Mouse (Mus musculus) midbrain, embryonic 16.5 days (tissue): ENCODE results near the gene Ilkap. TPM values are rescaled to one million over a fixed set of nuclear protein-coding genes. Genes with fewer than 3 reads are reported as not detected.

Experiments used
- ATAC-seq: fragments of 200-750 bp; cut with Nextera tagmentation; 2 replicates; pipeline ENCODE4 v1.8.0; 2017; ENCODE audit warnings: moderate TSS enrichment
- H3K27ac ChIP-seq: fragments of 300-500 bp; sonication (generic); 2 replicates; pipeline ENCODE4 v1.5.1; 2014; ENCODE audit warnings: mild to moderate bottlenecking, low read length, mixed read lengths
- H3K27me3 ChIP-seq: fragments of 300-500 bp; sonication (generic); 2 replicates; pipeline ENCODE4 v1.6.1; 2014; ENCODE audit warnings: low read depth, low read length, mixed read lengths; ENCODE audit not compliant: control insufficient read depth, insufficient read depth
- H3K36me3 ChIP-seq: fragments of 300-500 bp; sonication (generic); 2 replicates; pipeline ENCODE4 v1.6.1; 2014; ENCODE audit warnings: mild to moderate bottlenecking, low read length, moderate library complexity, mixed read lengths; ENCODE audit not compliant: control insufficient read depth, insufficient read depth
- H3K4me1 ChIP-seq: fragments of 300-500 bp; sonication (generic); 2 replicates; pipeline ENCODE4 v1.6.1; 2014; ENCODE audit warnings: mild to moderate bottlenecking, low read length, mixed read lengths; ENCODE audit not compliant: control insufficient read depth, insufficient read depth
- H3K4me2 ChIP-seq: fragments of 300-500 bp; sonication (generic); 2 replicates; pipeline ENCODE4 v1.6.1; 2014; ENCODE audit warnings: mild to moderate bottlenecking, low read length, mixed read lengths
- H3K4me3 ChIP-seq: fragments of 300-500 bp; sonication (generic); 2 replicates; pipeline ENCODE4 v1.5.1; 2014; ENCODE audit warnings: low read depth, mild to moderate bottlenecking, low read length, moderate library complexity, mixed read lengths
- H3K9ac ChIP-seq: fragments of 300-500 bp; sonication (generic); 2 replicates; pipeline ENCODE4 v1.6.1; 2014; ENCODE audit warnings: low read depth, low read length, mixed read lengths
- H3K9me3 ChIP-seq: fragments of 300-500 bp; sonication (generic); replicated peaks from 2 replicates; pipeline ENCODE4 v1.6.1; 2014; ENCODE audit warnings: mild to moderate bottlenecking, low read length, mixed read lengths; ENCODE audit not compliant: control insufficient read depth, poor library complexity, severe bottlenecking
- WGBS: fragments of 180-500 bp; shearing (Covaris S2); extraction: QIAGEN DNeasy Blood & Tissue Kit; methylation state at CpG from one replicate; pipeline ENCODE4 v1.1.7; 2014; 5-methylcytosine and 5-hydroxymethylcytosine counted together
- polyA plus RNA-seq: library from polyadenylated mRNA; unstranded; fragments of >200 nt; fragmentation: Nextera tagmentation; extraction: Ambion mirVana; gene quantifications from 2 replicates; pipeline ENCODE4 v1.2.1, GENCODE M21; 2015

The Ilkap gene
- polyA plus RNA-seq, 1 experiment from 2014 or later = 141 TPM

- Histone ChIP-seq H3K4me2 (no peak overlapping the region), H3K4me1 (no peaks in the 10 kb centered on the region), H3K27ac (no peak overlapping the region), H3K27me3 (no peaks in the 10 kb centered on the region), H3K9me3 (no peaks in the 10 kb centered on the region), H3K36me3 (no peaks in the 10 kb centered on the region), H3K4me3 (no peak overlapping the region), H3K9ac (no peak overlapping the region)
- 92% methylated on average over 2 of the region's 2 CpGs for WGBS
- ATAC-seq = no peak
Observed at GRCm38 (mm10) chr1:91352277-91352676, 46.3 kb downstream of the Ilkap start.

GRCm38 (mm10) chr1:91351249-91351648 lies 47.4 kb downstream of the Ilkap start:
- peaks cover 4% of the 10 kb centered on the region for H3K27me3 ChIP-seq
- H3K36me3 ChIP-seq = no peaks in the 10 kb centered on the region
- no peak overlapping the region for H3K9ac ChIP-seq
- no peaks in the 10 kb centered on the region for H3K9me3 ChIP-seq
- no peak overlapping the region for H3K4me3 ChIP-seq
- WGBS = 76% methylated on average over 3 of the region's 3 CpGs
- no peak for ATAC-seq
- no peaks in the 10 kb centered on the region for H3K4me1 ChIP-seq
- no peak overlapping the region for H3K4me2 ChIP-seq
- no peak overlapping the region for H3K27ac ChIP-seq

GRCm38 (mm10) chr1:91350841-91351240 lies 47.8 kb downstream of the Ilkap start, which contains the start of gene Klhl30:
Gene Klhl30, plus strand, starts transcription at chr1:91351016.
- no peak within 1 kb of the TSS for H3K4me2 ChIP-seq
- no peak within 1 kb of the TSS for H3K4me3 ChIP-seq
- ATAC-seq = no peak
- H3K9ac ChIP-seq = no peak within 1 kb of the TSS
- no peaks in the 10 kb centered on the region for H3K9me3 ChIP-seq
- H3K27me3 ChIP-seq = peaks cover 8% of the 10 kb centered on the region
- H3K36me3 ChIP-seq = no peaks in the 10 kb centered on the region
- no peak within 1 kb of the TSS for H3K27ac ChIP-seq
- H3K4me1 ChIP-seq = no peaks in the 10 kb centered on the region
- 63% methylated on average over 4 of the region's 4 CpGs for WGBS

- ATAC-seq = peak; percentile 66
- H3K9me3 ChIP-seq = no peaks in the 10 kb centered on the region
- H3K4me2 ChIP-seq = no peak overlapping the region
- peaks cover 40% of the 10 kb centered on the region for H3K27me3 ChIP-seq
- H3K9ac ChIP-seq = no peak overlapping the region
- no peak overlapping the region for H3K27ac ChIP-seq
- H3K4me1 ChIP-seq = peaks cover 6% of the 10 kb centered on the region; the same call in 1 of the 2 replicates
- H3K36me3 ChIP-seq = no peaks in the 10 kb centered on the region
- H3K4me3 ChIP-seq = no peak overlapping the region
- 36% methylated on average over 3 of the region's 3 CpGs for WGBS
Observed at GRCm38 (mm10) chr1:91346892-91347291, 51.7 kb downstream of the Ilkap start.

- Histone ChIP-seq H3K4me1 (peaks cover 6% of the 10 kb centered on the region; the same call in 1 of the 2 replicates), H3K4me2 (peak overlapping the region; percentile 79), H3K27me3 (peaks cover 40% of the 10 kb centered on the region), H3K9me3 (no peaks in the 10 kb centered on the region), H3K9ac (peak overlapping the region; percentile 41; the same call in 1 of the 2 replicates), H3K36me3 (no peaks in the 10 kb centered on the region), H3K27ac (no peak overlapping the region), H3K4me3 (peak overlapping the region; percentile 37)
- peak; percentile 43; the same call in 1 of the 2 replicates for ATAC-seq
- WGBS = 2% methylated on average over 67 of the region's 68 CpGs
Observed at GRCm38 (mm10) chr1:91344921-91345685, 53.5 kb downstream of the Ilkap start.

GRCm38 (mm10) chr1:91344001-91344400 lies 54.6 kb downstream of the Ilkap start:
- no peaks in the 10 kb centered on the region for H3K36me3 ChIP-seq
- H3K9me3 ChIP-seq = no peaks in the 10 kb centered on the region
- H3K4me2 ChIP-seq = no peak overlapping the region
- H3K4me1 ChIP-seq = peaks cover 6% of the 10 kb centered on the region; the same call in 1 of the 2 replicates
- H3K9ac ChIP-seq = no peak overlapping the region
- no peak overlapping the region for H3K4me3 ChIP-seq
- WGBS = 76% methylated on average over 3 of the region's 3 CpGs
- no peak overlapping the region for H3K27ac ChIP-seq
- H3K27me3 ChIP-seq = peaks cover 40% of the 10 kb centered on the region
- no peak for ATAC-seq

GRCm38 (mm10) chr1:91337355-91337754 lies 61.3 kb downstream of the Ilkap start:
- Histone ChIP-seq H3K4me2 (no peak overlapping the region), H3K9ac (no peak overlapping the region), H3K36me3 (no peaks in the 10 kb centered on the region), H3K4me3 (no peak overlapping the region), H3K27ac (no peak overlapping the region), H3K27me3 (0 out of 2 replicates have a peak, but pooled peaks cover 2% of the 10 kb centered on the region), H3K4me1 (no peaks in the 10 kb centered on the region), H3K9me3 (no peaks in the 10 kb centered on the region)
- WGBS = 92% methylated on average over 7 of the region's 7 CpGs
- ATAC-seq = no peak

GRCm38 (mm10) chr1:91333582-91333981 lies 65.0 kb downstream of the Ilkap start:
- no peaks in the 10 kb centered on the region for H3K36me3 ChIP-seq
- H3K4me1 ChIP-seq = no peaks in the 10 kb centered on the region
- no peak overlapping the region for H3K4me2 ChIP-seq
- H3K27ac ChIP-seq = no peak overlapping the region
- H3K27me3 ChIP-seq = no peaks in the 10 kb centered on the region
- no peak overlapping the region for H3K9ac ChIP-seq
- no peak overlapping the region for H3K4me3 ChIP-seq
- no peaks in the 10 kb centered on the region for H3K9me3 ChIP-seq
- ATAC-seq = no peak

GRCm38 (mm10) chr1:91332102-91332501 lies 66.5 kb downstream of the Ilkap start:
- Histone ChIP-seq H3K9me3 (no peaks in the 10 kb centered on the region), H3K4me1 (no peaks in the 10 kb centered on the region), H3K27ac (no peak overlapping the region), H3K4me2 (no peak overlapping the region), H3K27me3 (no peaks in the 10 kb centered on the region), H3K9ac (no peak overlapping the region), H3K4me3 (no peak overlapping the region), H3K36me3 (no peaks in the 10 kb centered on the region)
- ATAC-seq = no peak
- 53% methylated on average over 4 of the region's 4 CpGs for WGBS
